In genomic region chr17:48602554-48602953, GRCm38 (mm10) we compare ENCODE assay signal across 7 mouse cellular contexts.
DNase-seq lines count a peak whose midpoint lies in the region; TF ChIP-seq lines count a peak whose summit lies in the region.

No protein-coding gene starts in this region.

- H3K4me3 ChIP-seq in E14TG2a.4 (replicated peaks; ENCODE audit: low read length) = no peak overlapping the region
- no peak overlapping the region for H3K4me3 ChIP-seq in hindbrain, embryonic 10.5 days
- no peak overlapping the region for H3K4me3 ChIP-seq in layer of hippocampus, adult 2 months

- H3K36me3 ChIP-seq in E14TG2a.4 (ENCODE audit: insufficient read depth, low read length) = no peaks in the 10 kb centered on the region
- H3K36me3 ChIP-seq in hindbrain, embryonic 10.5 days = no peaks in the 10 kb centered on the region

- DNase-seq in ZHBTc4 (ENCODE audit: low read depth, low spot score) = peak; percentile 83
- DNase-seq in embryo, embryonic 10.5 days (ENCODE audit: low spot score) = peak; percentile 86
- DNase-seq in hindbrain, embryonic 10.5 days (ENCODE audit: low spot score) = peak; percentile 69
- DNase-seq in layer of hippocampus, adult 2 months (ENCODE audit: low spot score in 2 of 2) = peak; percentile 52 to 75
- peak; percentile 56 for DNase-seq in lung, postnatal 25 days (ENCODE audit: low spot score)
- DNase-seq in retina, postnatal 7 days (ENCODE audit: low read depth, low spot score) = peak; percentile 50

- H3K27ac ChIP-seq in hindbrain, embryonic 10.5 days = no peak overlapping the region
- H3K27ac ChIP-seq in layer of hippocampus, adult 2 months = no peak overlapping the region

- peaks cover 25% of the 10 kb centered on the region for H3K27me3 ChIP-seq in E14TG2a.4 (ENCODE audit: insufficient read depth, low read length)
- H3K27me3 ChIP-seq in hindbrain, embryonic 10.5 days (ENCODE audit: insufficient read depth, poor library complexity, severe bottlenecking) = no peaks in the 10 kb centered on the region; the same call in 1 of the 2 replicates

- 6% methylated on average over 6 of the region's 6 CpGs for WGBS in hindbrain, embryonic 10.5 days

- H3K9me3 ChIP-seq in E14TG2a.4 (ENCODE audit: low read length) = no peaks in the 10 kb centered on the region
- H3K9me3 ChIP-seq in hindbrain, embryonic 10.5 days = no peaks in the 10 kb centered on the region

- peak; percentile 47 for TF ChIP-seq CTCF in E14TG2a.4 (conservative IDR thresholded peaks at IDR 0.05; ENCODE audit: low read length)
- TF ChIP-seq CTCF in layer of hippocampus, adult 2 months (conservative IDR thresholded peaks at IDR 0.05) = peak; percentile 82

- peaks cover 23% of the 10 kb centered on the region for H3K4me1 ChIP-seq in E14TG2a.4 (replicated peaks; ENCODE audit: low read depth, low read length)
- peaks cover 25% of the 10 kb centered on the region for H3K4me1 ChIP-seq in hindbrain, embryonic 10.5 days (replicated peaks)
